ENCODE assay signal across 27 mouse cellular contexts in the genomic region with DNA sequence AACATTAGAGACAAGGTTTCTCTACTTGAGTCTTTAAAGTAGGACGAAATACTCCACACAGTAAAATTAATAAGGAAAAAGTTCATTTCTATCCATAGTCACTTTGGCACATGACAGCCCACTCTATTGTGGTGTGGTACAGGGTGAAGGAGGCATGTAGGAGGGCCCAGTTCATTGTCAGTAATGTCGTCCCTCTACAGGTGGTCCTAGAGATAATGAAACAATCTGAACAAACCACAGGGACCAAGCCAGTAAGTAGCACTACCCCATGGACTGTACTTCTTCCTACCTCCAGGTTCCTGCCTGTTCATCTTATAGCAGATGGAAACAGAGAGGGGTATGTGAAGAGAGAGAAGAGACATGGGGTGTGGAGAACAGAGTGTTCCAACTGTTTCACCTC.
"Had no signal": no experiment of that assay in that cellular context is flagged by ENCODE, and none has a peak within 500 bp of the region (broad histone marks: within the 10 kb centered on the region; RNA-seq: fewer than 3 reads in every experiment).

No protein-coding gene starts in this region.

- H3K27ac ChIP-seq: gastrocnemius, adult 2 months; heart, embryonic 13.5 days; heart, embryonic 15.5 days; hindbrain, embryonic 13.5 days; hindbrain, embryonic 15.5 days; hindbrain, postnatal 0 days; kidney, embryonic 15.5 days; kidney, postnatal 0 days; limb, embryonic 13.5 days; limb, embryonic 15.5 days; liver, embryonic 13.5 days; liver, embryonic 15.5 days had no signal

- H3K9me3 ChIP-seq: heart, embryonic 13.5 days; heart, embryonic 15.5 days; hindbrain, embryonic 13.5 days; hindbrain, embryonic 15.5 days; kidney, embryonic 15.5 days; limb, embryonic 13.5 days; limb, embryonic 15.5 days; liver, embryonic 13.5 days; liver, embryonic 15.5 days had no signal

- ATAC-seq: intestine, embryonic 16.5 days had no signal

- H3K27me3 ChIP-seq: heart, embryonic 13.5 days; heart, embryonic 15.5 days; hindbrain, embryonic 13.5 days; hindbrain, embryonic 15.5 days; kidney, embryonic 15.5 days; limb, embryonic 13.5 days; limb, embryonic 15.5 days; liver, embryonic 13.5 days; liver, embryonic 15.5 days had no signal

- H3K4me1 ChIP-seq: hindbrain, embryonic 13.5 days; hindbrain, embryonic 15.5 days; kidney, embryonic 15.5 days; limb, embryonic 13.5 days; limb, embryonic 15.5 days; liver, embryonic 13.5 days; liver, embryonic 15.5 days had no signal

- H3K36me3 ChIP-seq: heart, embryonic 13.5 days; heart, embryonic 15.5 days; hindbrain, embryonic 13.5 days; hindbrain, embryonic 15.5 days; kidney, embryonic 15.5 days; limb, embryonic 13.5 days; limb, embryonic 15.5 days; liver, embryonic 13.5 days; liver, embryonic 15.5 days had no signal

- DNase-seq: gastrocnemius, adult 2 months; gastrocnemius, postnatal 14 days; gastrocnemius, postnatal 36 days; heart, adult 11 months; heart, postnatal 14 days; heart, postnatal 36 days; kidney, adult 11 months; kidney, adult 2 months; kidney, adult 9 months; kidney, postnatal 14 days; kidney, postnatal 36 days; layer of hippocampus, adult 9-11 months; layer of hippocampus, postnatal 36 days; left cerebral cortex, postnatal 4 days; liver, embryonic 13.5 days had no signal

- H3K9ac ChIP-seq: heart, embryonic 13.5 days; heart, embryonic 15.5 days; hindbrain, embryonic 13.5 days; hindbrain, embryonic 15.5 days; kidney, embryonic 15.5 days; limb, embryonic 13.5 days; limb, embryonic 15.5 days; liver, embryonic 13.5 days; liver, embryonic 15.5 days had no signal

- H3K4me3 ChIP-seq: gastrocnemius, adult 2 months; heart, embryonic 13.5 days; heart, embryonic 15.5 days; hindbrain, embryonic 13.5 days; hindbrain, embryonic 15.5 days; kidney, embryonic 15.5 days; limb, embryonic 13.5 days; limb, embryonic 15.5 days; liver, embryonic 13.5 days; liver, embryonic 15.5 days had no signal

- H3K4me2 ChIP-seq: heart, embryonic 11.5 days; heart, embryonic 13.5 days; heart, embryonic 15.5 days; hindbrain, embryonic 13.5 days; hindbrain, embryonic 15.5 days; kidney, embryonic 15.5 days; limb, embryonic 13.5 days; limb, embryonic 15.5 days; liver, embryonic 13.5 days; liver, embryonic 15.5 days had no signal
